Mouse (Mus musculus) lung, adult 2 months (tissue): ENCODE measurements at regions not wholly inside any gene's neighbourhood (a gene's known extent, or its start where the extent isn't known, plus 50 kb on each side); places are given as distances from the start of the nearest gene placed in this dataset.

Experiments used
- DNase-seq: peaks from one replicate; pipeline ENCODE4 v3.0.0; 2022
- H3K4me1 ChIP-seq: fragments of 200-500 bp; 2 replicates; pipeline ENCODE4 v1.6.1; 2011; ENCODE audit warnings: low read length; ENCODE audit not compliant: control insufficient read depth, insufficient read depth
- H3K4me3 ChIP-seq: fragments of 200-500 bp; replicated peaks from 2 replicates; pipeline ENCODE3; 2011; ENCODE audit warnings: low read depth, mild to moderate bottlenecking, control low read depth, low read length; ENCODE audit errors: extremely low read depth
- CTCF ChIP-seq: fragments of 200-500 bp; IDR thresholded peaks from 2 replicates; pipeline ENCODE4 v1.5.1; 2011; ENCODE audit warnings: mild to moderate bottlenecking, low read length, control low read depth; ENCODE audit not compliant: insufficient read depth
- POLR2A ChIP-seq: fragments of 200-500 bp; IDR thresholded peaks from 2 replicates; pipeline ENCODE4 v1.6.1; 2011; ENCODE audit warnings: low read depth, mild to moderate bottlenecking, control low read depth, low read length, borderline replicate concordance; ENCODE audit errors: extremely low read depth
- WGBS: fragments of 180-500 bp; shearing (Covaris S2); methylation state at CpG from one replicate; pipeline ENCODE4 v1.1.7; 2018; 5-methylcytosine and 5-hydroxymethylcytosine counted together

- 79% methylated on average over 9 of the region's 9 CpGs for WGBS
- no peak for DNase-seq
- Histone ChIP-seq H3K4me1 (no peaks in the 10 kb centered on the region), H3K4me3 (no peak overlapping the region)
- TF ChIP-seq POLR2A (no peak), CTCF (no peak)
Measured at GRCm38 (mm10) chr2:48424562-48424961, 389.3 kb upstream of the Acvr2a start.

- no peaks in the 10 kb centered on the region for H3K4me1 ChIP-seq
- no peak for DNase-seq
- H3K4me3 ChIP-seq: no peak overlapping the region
- 40% methylated on average over 12 of the region's 12 CpGs for WGBS
- no peak for TF ChIP-seq POLR2A
- no peak for TF ChIP-seq CTCF
Measured at GRCm38 (mm10) chr2:48425200-48426090, 388.5 kb upstream of the Acvr2a start.

- no peak overlapping the region for H3K4me3 ChIP-seq
- 64% methylated on average over 1 of the region's 1 CpGs for WGBS
- H3K4me1 ChIP-seq: no peaks in the 10 kb centered on the region
- DNase-seq: no peak
- no peak for TF ChIP-seq CTCF
- TF ChIP-seq POLR2A: no peak
Measured at GRCm38 (mm10) chr2:48432545-48432944, 381.4 kb upstream of the Acvr2a start.

- no peak overlapping the region for H3K4me3 ChIP-seq
- peak; percentile 33 for DNase-seq
- WGBS: 53% methylated on average over 11 of the region's 11 CpGs
- TF ChIP-seq POLR2A: no peak
- no peak for TF ChIP-seq CTCF
- peaks cover 4% of the 10 kb centered on the region; the same call in 1 of the 2 replicates for H3K4me1 ChIP-seq
Measured at GRCm38 (mm10) chr2:48441296-48441990, 372.5 kb upstream of the Acvr2a start.

GRCm38 (mm10) chr2:48441991-48442544, 371.8 kb upstream of the Acvr2a start:
- DNase-seq: no peak
- no peak for TF ChIP-seq POLR2A
- TF ChIP-seq CTCF: no peak
- H3K4me1 ChIP-seq: peaks cover 4% of the 10 kb centered on the region; the same call in 1 of the 2 replicates
- 72% methylated on average over 10 of the region's 10 CpGs for WGBS
- no peak overlapping the region for H3K4me3 ChIP-seq

GRCm38 (mm10) chr2:48445898-48446604, 367.9 kb upstream of the Acvr2a start:
- WGBS: 63% methylated on average over 5 of the region's 5 CpGs
- TF ChIP-seq CTCF (no peak), POLR2A (no peak)
- Histone ChIP-seq H3K4me1 (peaks cover 9% of the 10 kb centered on the region), H3K4me3 (no peak overlapping the region)
- DNase-seq: no peak

- TF ChIP-seq POLR2A (no peak), CTCF (no peak)
- H3K4me3 ChIP-seq: no peak overlapping the region
- no peak for DNase-seq
- peaks cover 7% of the 10 kb centered on the region for H3K4me1 ChIP-seq
- 75% methylated on average over 5 of the region's 5 CpGs for WGBS
Measured at GRCm38 (mm10) chr2:48446617-48447016, 367.3 kb upstream of the Acvr2a start.

- TF ChIP-seq POLR2A (no peak), CTCF (no peak)
- WGBS: 40% methylated on average over 7 of the region's 7 CpGs
- no peak for DNase-seq
Measured at GRCm38 (mm10) chr2:48449165-48449842, 364.6 kb upstream of the Acvr2a start.

GRCm38 (mm10) chr2:48456072-48457040, 357.6 kb upstream of the Acvr2a start:
- peak; percentile 25 for DNase-seq
- no peak for TF ChIP-seq CTCF
- 21% methylated on average over 7 of the region's 7 CpGs for WGBS
- peaks cover 3% of the 10 kb centered on the region for H3K4me1 ChIP-seq
- H3K4me3 ChIP-seq: no peak overlapping the region

More at GRCm38 (mm10) chr2:48449165-48449842, 364.6 kb upstream of the Acvr2a start:
- H3K4me1 ChIP-seq: peaks cover 7% of the 10 kb centered on the region
- H3K4me3 ChIP-seq: no peak overlapping the region
